Mouse (Mus musculus): ENCODE results near the gene Olfr1298. TPM values are rescaled to one million over a fixed set of nuclear protein-coding genes. Genes with fewer than 3 reads are reported as not detected.

Olfr1298 gene
- not detected for total RNA-seq (2021)
- long read RNA-seq, experiment 1, result 0 reads
- long read RNA-seq, experiment 2, result 0 reads

- DNase-seq, result no peak
These were observed at the start of gene Olfr1298 for GRCm38 (mm10) chr2:111649101-111649500. TSS of gene Olfr1298 (minus strand) at chr2:111649201.

GRCm38 (mm10) chr2:111661119-111661518, 12.1 kb upstream of the Olfr1298 start, which contains the start of gene Olfr1299:
TSS of gene Olfr1299 (plus strand) at chr2:111661419.
- no peak for DNase-seq

GRCm38 (mm10) chr2:111626397-111626796, 22.6 kb downstream of the Olfr1298 start, which contains the start of gene Olfr1297:
TSS of gene Olfr1297 (minus strand) at chr2:111626497.
- DNase-seq, result no peak

Other genes starting within 250 kb of the Olfr1298 start
- not detected for gene Olfr1286, start 226.1 kb downstream of the Olfr1298 start, total RNA-seq (2021)
- gene Olfr1287, start 200.1 kb downstream of the Olfr1298 start, total RNA-seq (2021), result not detected
- not detected for gene Olfr1288, start 175.1 kb downstream of the Olfr1298 start, total RNA-seq (2021)
- gene Olfr1289, start 168.4 kb downstream of the Olfr1298 start, total RNA-seq (2021), result not detected
- not detected for gene Olfr1290, start 155.4 kb downstream of the Olfr1298 start, total RNA-seq (2021)
- gene Olfr1291-ps1, start 152.0 kb downstream of the Olfr1298 start, total RNA-seq (2021), result not detected
- not detected for gene Olfr1293-ps, start 124.0 kb downstream of the Olfr1298 start, total RNA-seq (2021)
- not detected for gene Olfr1294, start 108.9 kb downstream of the Olfr1298 start, total RNA-seq (2021)
- not detected for gene Olfr1295, start 79.5 kb downstream of the Olfr1298 start, total RNA-seq (2021)
- gene Olfr1297, start 22.7 kb downstream of the Olfr1298 start, total RNA-seq (2021), result not detected
- not detected for gene Olfr1299, start 12.2 kb upstream of the Olfr1298 start, total RNA-seq (2021)
- not detected for gene Olfr1301, start 101.8 kb upstream of the Olfr1298 start, total RNA-seq (2021)
- gene Olfr1302, start 128.2 kb upstream of the Olfr1298 start, total RNA-seq (2021), result not detected
- gene Olfr1303, start 171.1 kb upstream of the Olfr1298 start, total RNA-seq (2021), result not detected
- gene Olfr1305, start 227.9 kb upstream of the Olfr1298 start, total RNA-seq (2021), result not detected

Measured in adrenal gland, postnatal 36 days (tissue).